Mouse (Mus musculus) erythroblast, embryonic 14.5 days (primary cell): ENCODE measurements around the gene Lep.

Experiments
- GATA1 ChIP-seq: IDR thresholded peaks from 2 replicates; pipeline ENCODE4 v1.6.1; 2012; ENCODE audit warnings: low read length, inconsistent platforms, mixed read lengths
- TAL1 ChIP-seq: IDR thresholded peaks from 3 replicates; pipeline ENCODE4 v1.6.1; 2012; ENCODE audit warnings: low read length, inconsistent platforms, mixed read lengths

DNA sequence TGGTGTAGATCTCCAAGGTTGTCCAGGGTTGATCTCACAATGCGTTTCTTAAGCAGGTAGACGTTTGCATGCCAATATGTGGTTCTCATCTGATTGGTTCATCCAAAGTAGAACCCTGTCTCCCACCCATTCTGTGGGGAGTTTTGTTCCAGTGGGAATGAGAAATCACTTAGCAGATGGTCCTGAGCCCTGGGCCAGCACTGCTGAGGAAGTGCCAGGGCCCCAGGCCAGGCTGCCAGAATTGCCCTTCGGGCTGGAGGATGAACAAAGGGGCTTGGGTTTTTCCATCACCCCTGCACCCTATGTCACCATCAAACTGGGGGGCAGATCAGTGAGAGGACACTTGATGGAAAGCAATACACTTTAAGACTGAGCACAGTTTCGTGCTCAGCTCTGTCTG is 12.2 kb downstream of the Lep start:
- no peak for TF ChIP-seq GATA1
- TF ChIP-seq TAL1: no peak
